Mouse (Mus musculus): ENCODE data around the gene Rfx8. TPM values are rescaled to one million over a fixed set of nuclear protein-coding genes. Genes with fewer than 3 reads are reported as not detected.

Rfx8 gene
- total and polyA plus RNA-seq, 3 experiments = not detected

- H3K27ac ChIP-seq (ENCODE audit: control insufficient read depth, low read depth, low read length) = no peak overlapping the region
- DNase-seq (ENCODE audit: low read depth, low spot score) = no peak
- no peaks in the 10 kb centered on the region for H3K36me3 ChIP-seq (ENCODE audit: control insufficient read depth in 1 of 2, insufficient read depth in 2 of 2, low read length in 2 of 2)
- no peaks in the 10 kb centered on the region for H3K79me2 ChIP-seq (ENCODE audit: control insufficient read depth, insufficient read depth, low read length, poor library complexity)
- no peak overlapping the region for H3K9ac ChIP-seq (ENCODE audit: control insufficient read depth, low read depth, low read length, poor library complexity, severe bottlenecking)
- no peak overlapping the region for H3K4me3 ChIP-seq (ENCODE audit: control insufficient read depth in 1 of 2, insufficient read depth in 1 of 2, low read depth in 2 of 2, low read length in 2 of 2)
- H3K9me3 ChIP-seq (replicated peaks; ENCODE audit: insufficient read depth, low read length) = no peaks in the 10 kb centered on the region
- no peaks in the 10 kb centered on the region for H3K27me3 ChIP-seq (ENCODE audit: control insufficient read depth in 1 of 2, insufficient read depth in 2 of 2, low read length in 2 of 2)
- TF ChIP-seq ZC3H11A (IDR thresholded peaks at IDR 0.05; ENCODE audit: low read depth, low read length) (no peak), TCF12 (IDR thresholded peaks at IDR 0.05; ENCODE audit: low read depth, low read length) (no peak), JUND (IDR thresholded peaks at IDR 0.05; ENCODE audit: low read depth, low read length) (no peak), POLR2AphosphoS5 (IDR thresholded peaks at IDR 0.05; ENCODE audit: borderline replicate concordance, low read depth, low read length) (no peak), MXI1 (IDR thresholded peaks at IDR 0.05; ENCODE audit: low read depth, low read length) (no peak), ZNF384 (IDR thresholded peaks at IDR 0.05; ENCODE audit: low read depth, low read length) (no peak), E2F4 (IDR thresholded peaks at IDR 0.05; ENCODE audit: borderline replicate concordance, low read depth, low read length) (no peak), SMC3 (IDR thresholded peaks at IDR 0.05; ENCODE audit: low read depth, low read length) (no peak), TBP (IDR thresholded peaks at IDR 0.05; ENCODE audit: low read depth, low read length) (no peak)
- no peaks in the 10 kb centered on the region for H3K4me1 ChIP-seq (ENCODE audit: control insufficient read depth in 1 of 2, insufficient read depth in 2 of 2, low read length in 2 of 2)
Measured at GRCm38 (mm10) chr1:39734311-39734710, 13.5 kb upstream of the Rfx8 start.

- H3K27me3 ChIP-seq (ENCODE audit: control insufficient read depth in 1 of 2, insufficient read depth in 2 of 2, low read length in 2 of 2) = no peaks in the 10 kb centered on the region
- no peaks in the 10 kb centered on the region for H3K4me1 ChIP-seq (ENCODE audit: control insufficient read depth in 1 of 2, insufficient read depth in 2 of 2, low read length in 2 of 2)
- H3K4me3 ChIP-seq (ENCODE audit: control insufficient read depth in 1 of 2, insufficient read depth in 1 of 2, low read depth in 2 of 2, low read length in 2 of 2) = no peak overlapping the region
- no peaks in the 10 kb centered on the region for H3K79me2 ChIP-seq (ENCODE audit: control insufficient read depth, insufficient read depth, low read length, poor library complexity)
- no peaks in the 10 kb centered on the region for H3K9me3 ChIP-seq (replicated peaks; ENCODE audit: insufficient read depth, low read length)
- no peaks in the 10 kb centered on the region for H3K36me3 ChIP-seq (ENCODE audit: control insufficient read depth in 1 of 2, insufficient read depth in 2 of 2, low read length in 2 of 2)
- H3K9ac ChIP-seq (ENCODE audit: control insufficient read depth, low read depth, low read length, poor library complexity, severe bottlenecking) = no peak overlapping the region
- TF ChIP-seq TAL1 (IDR thresholded peaks at IDR 0.05; ENCODE audit: low read length) (no peak), EP300 (IDR thresholded peaks at IDR 0.05; ENCODE audit: low read depth in 1 of 2, low read length in 2 of 2) (no peak)
- no peak overlapping the region for H3K27ac ChIP-seq (ENCODE audit: control insufficient read depth, low read depth, low read length)
- DNase-seq (ENCODE audit: low read depth, low spot score) = no peak
Measured at GRCm38 (mm10) chr1:39733876-39734275, 13.1 kb upstream of the Rfx8 start.

GRCm38 (mm10) chr1:39732081-39732480, 11.3 kb upstream of the Rfx8 start:
- H3K27ac ChIP-seq (ENCODE audit: control insufficient read depth, low read depth, low read length) = no peak overlapping the region
- H3K4me3 ChIP-seq (ENCODE audit: control insufficient read depth in 1 of 2, insufficient read depth in 1 of 2, low read depth in 2 of 2, low read length in 2 of 2) = no peak overlapping the region
- no peaks in the 10 kb centered on the region for H3K4me1 ChIP-seq (ENCODE audit: control insufficient read depth in 1 of 2, insufficient read depth in 2 of 2, low read length in 2 of 2)
- no peak overlapping the region for H3K9ac ChIP-seq (ENCODE audit: control insufficient read depth, low read depth, low read length, poor library complexity, severe bottlenecking)
- H3K9me3 ChIP-seq (replicated peaks; ENCODE audit: insufficient read depth, low read length) = no peaks in the 10 kb centered on the region
- no peaks in the 10 kb centered on the region for H3K27me3 ChIP-seq (ENCODE audit: control insufficient read depth in 1 of 2, insufficient read depth in 2 of 2, low read length in 2 of 2)
- H3K36me3 ChIP-seq (ENCODE audit: control insufficient read depth in 1 of 2, insufficient read depth in 2 of 2, low read length in 2 of 2) = no peaks in the 10 kb centered on the region
- TF ChIP-seq POLR2AphosphoS2 (IDR thresholded peaks at IDR 0.05; ENCODE audit: low read length) (no peak), POLR2A (IDR thresholded peaks at IDR 0.05; ENCODE audit: control insufficient read depth in 1 of 2, insufficient read depth in 1 of 2, low read depth in 1 of 2, low read length in 2 of 2, poor library complexity in 1 of 2) (no peak), ZNF384 (IDR thresholded peaks at IDR 0.05; ENCODE audit: low read depth, low read length) (no peak), RAD21 (IDR thresholded peaks at IDR 0.05; ENCODE audit: low read depth, low read length) (no peak), CHD2 (IDR thresholded peaks at IDR 0.05; ENCODE audit: low read length) (no peak), SMC3 (IDR thresholded peaks at IDR 0.05; ENCODE audit: low read depth, low read length) (no peak), CTCF (IDR thresholded peaks at IDR 0.05 in 2 of 3, conservative IDR thresholded peaks at IDR 0.05 in 1 of 3; ENCODE audit: control insufficient read depth in 1 of 3, insufficient read depth in 1 of 3, low read depth in 2 of 3, low read length in 3 of 3, poor library complexity in 1 of 3, severe bottlenecking in 1 of 3) (no peak), TBP (IDR thresholded peaks at IDR 0.05; ENCODE audit: low read depth, low read length) (no peak), USF1 (IDR thresholded peaks at IDR 0.05; ENCODE audit: low read depth, low read length) (no peak), EP300 (IDR thresholded peaks at IDR 0.05; ENCODE audit: low read depth in 1 of 2, low read length in 2 of 2) (no peak), RCOR1 (IDR thresholded peaks at IDR 0.05; ENCODE audit: low read depth, low read length) (no peak), UBTF (IDR thresholded peaks at IDR 0.05; ENCODE audit: borderline replicate concordance, insufficient read depth, low read depth, low read length) (no peak), MYC (IDR thresholded peaks at IDR 0.05; ENCODE audit: low read depth, low read length) (no peak), MXI1 (IDR thresholded peaks at IDR 0.05; ENCODE audit: low read depth, low read length) (no peak), BHLHE40 (IDR thresholded peaks at IDR 0.05; ENCODE audit: borderline replicate concordance, low read depth, low read length) (no peak), MAX (IDR thresholded peaks at IDR 0.05; ENCODE audit: low read length) (no peak)
- DNase-seq (ENCODE audit: low read depth, low spot score) = no peak
- H3K79me2 ChIP-seq (ENCODE audit: control insufficient read depth, insufficient read depth, low read length, poor library complexity) = no peaks in the 10 kb centered on the region
